Mouse (Mus musculus) hindbrain, embryonic 11.5 days (tissue): Measurements from ENCODE around the gene Pim1. TPM values are rescaled to one million over a fixed set of nuclear protein-coding genes. Genes with fewer than 3 reads are reported as not detected.

Experiments used
- ATAC-seq: fragments of 200-750 bp; cut with Nextera tagmentation; 2 replicates; pipeline ENCODE4 v1.8.0; 2017; ENCODE audit warnings: mild to moderate bottlenecking, moderate TSS enrichment, moderate library complexity; ENCODE audit not compliant: low FRiP score
- DNase-seq: peaks from one replicate; pipeline ENCODE4 v3.0.0-alpha.2; 2015; ENCODE audit warnings: low spot score
- H3K27ac ChIP-seq: fragments of 300-500 bp; sonication (generic); 2 replicates; pipeline ENCODE4 v1.5.1; 2014; ENCODE audit warnings: mild to moderate bottlenecking, low read depth, low read length
- H3K27me3 ChIP-seq: fragments of 300-500 bp; sonication (generic); 2 replicates; pipeline ENCODE4 v1.6.1; 2014; ENCODE audit warnings: mild to moderate bottlenecking, low read length, moderate library complexity, mixed read lengths; ENCODE audit not compliant: control insufficient read depth, insufficient read depth
- H3K36me3 ChIP-seq: fragments of 300-500 bp; sonication (generic); 2 replicates; pipeline ENCODE4 v1.6.1; 2014; ENCODE audit warnings: mild to moderate bottlenecking, low read length, moderate library complexity, mixed read lengths; ENCODE audit not compliant: control insufficient read depth, insufficient read depth
- H3K4me1 ChIP-seq: fragments of 300-500 bp; sonication (generic); replicated peaks from 2 replicates; pipeline ENCODE4 v1.6.1; 2014; ENCODE audit warnings: low read length, mixed read lengths; ENCODE audit not compliant: control insufficient read depth, insufficient read depth
- H3K4me2 ChIP-seq: fragments of 300-500 bp; sonication (generic); replicated peaks from 2 replicates; pipeline ENCODE4 v1.6.1; 2014; ENCODE audit warnings: mild to moderate bottlenecking, low read depth, low read length
- H3K4me3 ChIP-seq: fragments of 300-500 bp; sonication (generic); 2 replicates; pipeline ENCODE4 v1.5.1; 2014; ENCODE audit warnings: low read depth, low read length
- H3K9ac ChIP-seq: fragments of 300-500 bp; sonication (generic); 2 replicates; pipeline ENCODE4 v1.6.1; 2014; ENCODE audit warnings: low read depth, low read length
- H3K9me3 ChIP-seq: fragments of 300-500 bp; sonication (generic); 2 replicates; pipeline ENCODE4 v1.6.1; 2016; ENCODE audit warnings: low read length; ENCODE audit not compliant: control insufficient read depth
- WGBS: fragments of 180-500 bp; shearing (Covaris S2); extraction: QIAGEN DNeasy Blood & Tissue Kit; methylation state at CpG from one replicate; pipeline ENCODE4 v1.1.7; 2014; 5-methylcytosine and 5-hydroxymethylcytosine counted together
- polyA plus RNA-seq: library from polyadenylated mRNA; unstranded; fragments of >200 nt; fragmentation: Nextera tagmentation; extraction: Ambion mirVana; gene quantifications from 2 replicates; pipeline ENCODE4 v1.2.1, GENCODE M21; 2014

The Pim1 gene
- polyA plus RNA-seq, 1 experiment from 2014 or later = 16.8 TPM

- Histone ChIP-seq H3K4me2 (no peak overlapping the region), H3K9me3 (no peaks in the 10 kb centered on the region), H3K36me3 (no peaks in the 10 kb centered on the region), H3K4me3 (no peak overlapping the region), H3K9ac (no peak overlapping the region), H3K27ac (no peak overlapping the region), H3K27me3 (no peaks in the 10 kb centered on the region), H3K4me1 (no peaks in the 10 kb centered on the region)
- ATAC-seq (no peak), DNase-seq (no peak)
- WGBS = 82% methylated on average over 3 of the region's 3 CpGs
These were observed 5.0 kb upstream of the Pim1 start for GRCm38 (mm10) chr17:29485336-29486233.

GRCm38 (mm10) chr17:29488257-29488977, 2.1 kb upstream of the Pim1 start:
- Histone ChIP-seq H3K27ac (no peak overlapping the region), H3K4me2 (no peak overlapping the region), H3K9ac (no peak overlapping the region), H3K4me3 (no peak overlapping the region), H3K9me3 (no peaks in the 10 kb centered on the region), H3K4me1 (0 out of 2 replicates have a peak, but pooled peaks cover 2% of the 10 kb centered on the region), H3K36me3 (no peaks in the 10 kb centered on the region), H3K27me3 (no peaks in the 10 kb centered on the region)
- DNase-seq (no peak), ATAC-seq (no peak)
- WGBS = 66% methylated on average over 8 of the region's 8 CpGs

GRCm38 (mm10) chr17:29488978-29489970, 1.3 kb upstream of the Pim1 start:
- ATAC-seq (no peak; the same call in 1 of the 2 replicates), DNase-seq (peak; percentile 63)
- peak overlapping the region; percentile 86 for H3K9ac ChIP-seq
- no peaks in the 10 kb centered on the region for H3K9me3 ChIP-seq
- H3K27me3 ChIP-seq = no peaks in the 10 kb centered on the region
- peaks cover 5% of the 10 kb centered on the region; the same call in 1 of the 2 replicates for H3K36me3 ChIP-seq
- peak overlapping the region; percentile 94 for H3K4me3 ChIP-seq
- WGBS = 8% methylated on average over 30 of the region's 30 CpGs
- H3K27ac ChIP-seq = peak overlapping the region; percentile 94
- H3K4me1 ChIP-seq = 0 out of 2 replicates have a peak, but pooled peaks cover 2% of the 10 kb centered on the region
- peak overlapping the region; percentile 90 for H3K4me2 ChIP-seq

GRCm38 (mm10) chr17:29489971-29490712, 411 bp upstream of the Pim1 start:
- WGBS = under 1% methylated on average over 41 of the region's 68 CpGs
- Histone ChIP-seq H3K4me2 (peak overlapping the region; percentile 90), H3K4me1 (0 out of 2 replicates have a peak, but pooled peaks cover 2% of the 10 kb centered on the region), H3K4me3 (peak overlapping the region; percentile 94), H3K36me3 (peaks cover 5% of the 10 kb centered on the region; the same call in 1 of the 2 replicates), H3K27me3 (no peaks in the 10 kb centered on the region), H3K9me3 (no peaks in the 10 kb centered on the region), H3K27ac (peak overlapping the region; percentile 94), H3K9ac (peak overlapping the region; percentile 96)
- DNase-seq = peak; percentile 100
- ATAC-seq = peak; percentile 92

- Histone ChIP-seq H3K9me3 (no peaks in the 10 kb centered on the region), H3K27me3 (no peaks in the 10 kb centered on the region), H3K4me1 (0 out of 2 replicates have a peak, but pooled peaks cover 2% of the 10 kb centered on the region), H3K27ac (peak overlapping the region; percentile 90), H3K4me2 (peak overlapping the region; percentile 89), H3K9ac (peak overlapping the region; percentile 96), H3K4me3 (peak overlapping the region; percentile 94), H3K36me3 (peaks cover 5% of the 10 kb centered on the region; the same call in 1 of the 2 replicates)
- WGBS = under 1% methylated on average over 48 of the region's 48 CpGs
- DNase-seq (peak; percentile 72), ATAC-seq (peak; percentile 6; the same call in 1 of the 2 replicates)
These were observed 1.2 kb downstream of the Pim1 start for GRCm38 (mm10) chr17:29491591-29492268.

GRCm38 (mm10) chr17:29492269-29493191, 2.0 kb downstream of the Pim1 start:
- 0 out of 2 replicates have a peak, but pooled peaks cover 2% of the 10 kb centered on the region for H3K4me1 ChIP-seq
- H3K27ac ChIP-seq = peak overlapping the region; percentile 90; the same call in 1 of the 2 replicates

More at GRCm38 (mm10) chr17:29492269-29493191, 2.0 kb downstream of the Pim1 start:
- Histone ChIP-seq H3K4me3 (peak overlapping the region; percentile 94), H3K36me3 (peaks cover 5% of the 10 kb centered on the region; the same call in 1 of the 2 replicates), H3K4me2 (peak overlapping the region; percentile 89), H3K9me3 (no peaks in the 10 kb centered on the region), H3K9ac (peak overlapping the region; percentile 96), H3K27me3 (no peaks in the 10 kb centered on the region)
- DNase-seq (peak; percentile 73), ATAC-seq (no peak)
- WGBS = 3% methylated on average over 22 of the region's 22 CpGs
